In the genomic region with DNA sequence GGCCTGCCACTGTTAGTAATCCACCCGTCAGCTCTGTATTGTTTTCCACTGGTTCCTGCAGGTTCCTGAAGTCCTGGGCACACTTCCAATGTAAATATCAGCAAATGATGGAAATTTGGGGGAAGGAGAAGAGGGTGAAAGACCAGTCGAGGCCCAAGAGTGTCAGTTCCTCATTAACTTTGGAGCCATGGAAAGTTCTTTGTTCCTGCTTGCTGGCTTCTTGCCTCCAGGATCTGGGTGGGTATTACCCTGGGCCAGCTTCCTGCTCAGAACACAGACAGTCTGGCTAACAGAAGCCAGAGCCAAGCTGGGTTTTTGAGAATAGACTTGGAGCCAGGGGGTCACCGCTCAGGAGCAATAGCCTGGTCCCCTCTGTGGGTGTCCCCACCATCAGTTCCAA, we compare ENCODE assay signal across 9 mouse cellular contexts. TPM values are rescaled to one million over a fixed set of nuclear protein-coding genes. Genes with fewer than 3 reads are reported as not detected.
DNase-seq lines count a peak whose midpoint lies in the region; ATAC-seq lines count a peak whose summit lies in the region.
"Had no signal": no experiment of that assay in that cellular context is flagged by ENCODE, and none has a peak within 500 bp of the region (broad histone marks: within the 10 kb centered on the region; RNA-seq: fewer than 3 reads in every experiment).

No protein-coding gene starts in this region.

- H3K4me3 ChIP-seq in forebrain, embryonic 12.5 days (replicated peaks): no peak overlapping the region

- H3K9me3 ChIP-seq in forebrain, embryonic 12.5 days: 0 out of 2 replicates have a peak, but pooled peaks cover 7% of the 10 kb centered on the region

- H3K27ac ChIP-seq in forebrain, embryonic 12.5 days: no peak overlapping the region

- H3K4me1 ChIP-seq in forebrain, embryonic 12.5 days: peaks cover 7% of the 10 kb centered on the region; the same call in 1 of the 2 replicates

- H3K9ac ChIP-seq in forebrain, embryonic 12.5 days: no peak overlapping the region

- DNase-seq in adrenal gland, adult (ENCODE audit: inconsistent age in 2 of 2, low spot score in 1 of 2): peak; percentile 43 to 76
- DNase-seq in adrenal gland, adult 8-10 months: no peak
- DNase-seq in heart, adult 9 months (ENCODE audit: low spot score in 2 of 2): peak; percentile 76 to 89
- DNase-seq in kidney, adult 8-10 months: peak; percentile 52 to 61
- DNase-seq in lung, postnatal 10 days: peak; percentile 82
- DNase-seq in spleen, postnatal 10 days (ENCODE audit: low spot score in 2 of 2): no peak
- no peak for DNase-seq in spleen, adult 18-20 months
- DNase-seq: midbrain, embryonic 14.5 days had no signal

- ATAC-seq in forebrain, embryonic 12.5 days (ENCODE audit: low FRiP score): no peak

- WGBS in forebrain, embryonic 12.5 days: 67% methylated on average over 3 of the region's 3 CpGs

- no peak overlapping the region for H3K4me2 ChIP-seq in forebrain, embryonic 12.5 days

- H3K27me3 ChIP-seq in forebrain, embryonic 12.5 days: peaks cover 2% of the 10 kb centered on the region; the same call in 1 of the 2 replicates

- no peaks in the 10 kb centered on the region for H3K36me3 ChIP-seq in forebrain, embryonic 12.5 days (replicated peaks)

RNA-seq across cellular contexts. Expression of gene Atp2a3, which starts 8.7 kb away (rescaled TPM):
- 10 to 100 TPM; 10.6 to 19.8 (median 12.4) TPM for total RNA-seq in adrenal gland, adult 8-10 months (2022)
- 0.60 and 0.68 TPM in 2 replicates for polyA plus RNA-seq in forebrain, embryonic 12.5 days (2016; fragmentation: Nextera tagmentation; extraction: Ambion mirVana)

RNA-seq across cellular contexts. Expression of gene P2rx1, which starts 46.7 kb away (rescaled TPM):
- under 1 TPM; 0.38 to 0.66 (median 0.46) TPM for total RNA-seq in adrenal gland, adult 8-10 months (2022)
- 0.52 and 0.74 TPM in 2 replicates for polyA plus RNA-seq in forebrain, embryonic 12.5 days (2016; fragmentation: Nextera tagmentation; extraction: Ambion mirVana)

Comparison
In these comparisons a context has a peak if more than half of its experiments do, and no peak if none do; other contexts are left out.
1. DNase-seq: peak in adrenal gland, adult (2 of 2), heart, adult 9 months (2 of 2), kidney, adult 8-10 months (2 of 2) and lung, postnatal 10 days (single experiment); none in adrenal gland, adult 8-10 months (single experiment), spleen, postnatal 10 days (0 of 2) and spleen, adult 18-20 months (0 of 2).